Mouse (Mus musculus) G1E (cell line): ENCODE measurements around the gene Msl1.

Source experiments
- CTCF ChIP-seq: IDR thresholded peaks from 2 replicates; pipeline ENCODE4 v1.5.1; 2012; ENCODE audit warnings: low read depth, low read length, inconsistent platforms, mixed read lengths
- GATA1 ChIP-seq: IDR thresholded peaks from 2 replicates; pipeline ENCODE4 v1.6.1; 2012; ENCODE audit warnings: borderline replicate concordance, low read length, inconsistent platforms, mixed read lengths
- POLR2AphosphoS5 ChIP-seq: IDR thresholded peaks from 2 replicates; pipeline ENCODE4 v1.6.1; 2012; ENCODE audit warnings: low read depth, low read length, inconsistent platforms; ENCODE audit not compliant: insufficient replicate concordance

- no peak for TF ChIP-seq CTCF
- TF ChIP-seq POLR2AphosphoS5 = no peak
- TF ChIP-seq GATA1 = no peak
Measured at GRCm38 (mm10) chr11:98846865-98847604, 51.7 kb downstream of the Msl1 start.
